Mouse (Mus musculus): Measurements from ENCODE around the gene Hypk.

Hypk gene

GRCm38 (mm10) chr2:121505942-121506882 lies 53.1 kb downstream of the Hypk start, which contains the start of the genes Mfap1a and Wdr76:
TSS of gene Mfap1a (minus strand) at chr2:121506665.
TSS of gene Wdr76 (plus strand) at chr2:121506723.
- DNase-seq (ENCODE audit: low spot score), result peak; percentile 91

- no peak for DNase-seq (ENCODE audit: low spot score)
These were observed 54.3 kb downstream of the Hypk start for GRCm38 (mm10) chr2:121507173-121507950.

GRCm38 (mm10) chr2:121507951-121508330 lies 54.9 kb downstream of the Hypk start:
- no peak for DNase-seq (ENCODE audit: low spot score)
